Mouse (Mus musculus) hindbrain, postnatal 0 days (tissue): ENCODE data around the gene Oxct1. TPM values are rescaled to one million over a fixed set of nuclear protein-coding genes. Genes with fewer than 3 reads are reported as not detected.

Source experiments
- ATAC-seq: fragments of 200-750 bp; cut with Nextera tagmentation; 2 replicates; pipeline ENCODE4 v1.8.0; 2017; ENCODE audit warnings: mild to moderate bottlenecking, moderate TSS enrichment, moderate library complexity
- DNase-seq: peaks from one replicate; pipeline ENCODE4 v3.0.0-alpha.2; 2015; ENCODE audit warnings: low spot score
- H3K27ac ChIP-seq: fragments of 300-500 bp; sonication (generic); 2 replicates; pipeline ENCODE4 v1.5.1; 2014; ENCODE audit warnings: mild to moderate bottlenecking
- H3K27me3 ChIP-seq: fragments of 300-500 bp; sonication (generic); 2 replicates; pipeline ENCODE4 v1.6.1; 2014; ENCODE audit warnings: low read length, mixed read lengths; ENCODE audit not compliant: insufficient read depth
- H3K36me3 ChIP-seq: fragments of 300-500 bp; sonication (generic); 2 replicates; pipeline ENCODE4 v1.6.1; 2014; ENCODE audit warnings: low read length, mixed read lengths; ENCODE audit not compliant: insufficient read depth
- H3K4me1 ChIP-seq: fragments of 300-500 bp; sonication (generic); 2 replicates; pipeline ENCODE4 v1.6.1; 2014; ENCODE audit warnings: antibody characterized with exemption, low read length, mixed read lengths; ENCODE audit not compliant: insufficient read depth
- H3K4me2 ChIP-seq: fragments of 300-500 bp; sonication (generic); 2 replicates; pipeline ENCODE4 v1.6.1; 2014; ENCODE audit warnings: low read depth, mild to moderate bottlenecking, low read length, moderate library complexity, mixed read lengths
- H3K4me3 ChIP-seq: fragments of 300-500 bp; sonication (generic); 2 replicates; pipeline ENCODE4 v1.5.1; 2014; ENCODE audit warnings: low read length
- H3K9ac ChIP-seq: fragments of 300-500 bp; sonication (generic); replicated peaks from 2 replicates; pipeline ENCODE4 v1.6.1; 2014; ENCODE audit warnings: mild to moderate bottlenecking, low read length, moderate library complexity, mixed read lengths
- H3K9me3 ChIP-seq: fragments of 300-500 bp; sonication (generic); 2 replicates; pipeline ENCODE4 v1.6.1; 2016; ENCODE audit warnings: low read length, mixed read lengths
- CTCF ChIP-seq: IDR thresholded peaks from 2 replicates; pipeline ENCODE4 v1.5.1; 2016; ENCODE audit warnings: antibody characterized with exemption, control low read depth, low read depth
- WGBS: fragments of 180-500 bp; shearing (Covaris S2); extraction: QIAGEN DNeasy Blood & Tissue Kit; methylation state at CpG from one replicate; pipeline ENCODE4 v1.1.7; 2014; 5-methylcytosine and 5-hydroxymethylcytosine counted together
- polyA plus RNA-seq: library from polyadenylated mRNA; unstranded; fragments of >200 nt; fragmentation: Nextera tagmentation; extraction: Ambion mirVana; gene quantifications from 2 replicates; pipeline ENCODE4 v1.2.1, GENCODE M21; 2015
- total RNA-seq: library from RNA; depleted of rRNA; stranded (reverse); fragments of >200 nt; gene quantifications from 2 replicates; pipeline ENCODE4 v1.2.3, GENCODE M21; 2014

Gene Oxct1
- total and polyA plus RNA-seq, 2 experiments from 2014 or later, result 226 to 457 TPM

DNA sequence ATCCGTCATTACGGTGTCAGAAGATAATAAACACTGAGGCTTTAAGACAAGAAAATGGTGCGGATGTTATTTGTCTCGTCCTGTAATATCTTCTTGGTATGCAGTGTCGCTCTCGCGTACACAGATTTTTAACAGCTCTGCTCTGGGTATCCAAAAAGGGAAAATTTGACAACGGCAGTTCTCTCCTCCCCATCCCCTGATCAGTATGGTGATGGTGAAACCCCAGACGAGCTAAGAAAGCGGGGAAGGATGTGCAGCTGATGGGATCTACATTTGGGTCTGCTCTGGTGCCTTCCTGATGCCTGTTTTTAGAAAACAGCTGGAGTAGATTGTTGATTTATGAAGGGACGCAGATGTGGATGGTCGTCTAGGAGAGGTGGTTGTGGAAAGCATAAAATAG is 78.1 kb downstream of the Oxct1 start:
- Histone ChIP-seq H3K27ac (no peak overlapping the region), H3K4me3 (no peak overlapping the region), H3K4me2 (no peak overlapping the region), H3K36me3 (peaks cover 21% of the 10 kb centered on the region), H3K9ac (no peak overlapping the region), H3K27me3 (no peaks in the 10 kb centered on the region), H3K4me1 (no peaks in the 10 kb centered on the region), H3K9me3 (no peaks in the 10 kb centered on the region)
- DNase-seq, result no peak
- WGBS, result 83% methylated on average over 12 of the region's 12 CpGs
- no peak for ATAC-seq
- no peak for TF ChIP-seq CTCF

DNA sequence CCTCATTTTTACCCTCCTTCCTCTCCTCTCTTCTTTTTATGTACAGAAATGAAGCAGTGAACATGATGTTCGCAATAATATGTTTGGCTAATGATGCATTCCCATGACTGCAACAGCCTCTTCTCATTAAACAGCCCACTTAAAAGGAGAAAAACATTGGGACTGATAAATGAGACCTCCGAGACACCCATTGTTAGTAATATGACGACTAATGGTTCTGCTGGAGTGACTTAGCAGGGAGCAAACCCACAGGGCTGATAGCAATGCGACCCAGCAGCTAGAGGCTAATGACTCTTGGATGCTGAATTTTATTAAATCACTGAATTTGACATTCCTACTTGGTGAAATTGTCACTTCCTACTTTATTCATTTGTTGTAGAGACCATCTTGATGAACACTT is 79.3 kb downstream of the Oxct1 start:
- ATAC-seq (peak; percentile 40), DNase-seq (no peak)
- Histone ChIP-seq H3K9ac (no peak overlapping the region), H3K4me2 (no peak overlapping the region), H3K9me3 (no peaks in the 10 kb centered on the region), H3K36me3 (peaks cover 12% of the 10 kb centered on the region), H3K27me3 (no peaks in the 10 kb centered on the region), H3K27ac (no peak overlapping the region), H3K4me1 (no peaks in the 10 kb centered on the region), H3K4me3 (no peak overlapping the region)
- 60% methylated on average over 4 of the region's 4 CpGs for WGBS
- TF ChIP-seq CTCF, result no peak

DNA sequence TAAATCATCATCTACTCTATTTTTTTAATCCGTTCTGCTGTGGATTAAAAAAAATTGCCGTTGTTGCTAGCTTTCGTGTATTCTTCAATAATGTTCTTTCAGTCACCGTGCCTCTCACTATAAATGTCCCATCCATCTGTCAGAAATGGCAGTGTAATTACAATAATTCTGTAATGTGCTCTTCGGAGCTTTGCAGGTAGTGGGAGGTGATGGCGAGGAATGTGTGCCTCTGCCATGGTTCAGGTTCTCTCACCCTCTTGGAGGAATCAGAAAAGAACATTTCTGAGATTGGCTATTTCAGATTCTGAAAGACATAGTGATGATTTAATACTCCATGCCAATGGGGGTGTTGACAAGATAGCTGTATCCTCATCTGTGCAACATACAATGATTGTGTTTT is 93.8 kb downstream of the Oxct1 start:
- H3K4me2 ChIP-seq, result no peak overlapping the region
- ATAC-seq (no peak), DNase-seq (no peak)
- H3K9ac ChIP-seq, result no peak overlapping the region
- H3K4me3 ChIP-seq, result no peak overlapping the region
- WGBS, result 92% methylated on average over 6 of the region's 6 CpGs
- no peaks in the 10 kb centered on the region for H3K27me3 ChIP-seq
- no peak overlapping the region for H3K27ac ChIP-seq
- TF ChIP-seq CTCF, result no peak
- H3K36me3 ChIP-seq, result no peaks in the 10 kb centered on the region
- H3K9me3 ChIP-seq, result no peaks in the 10 kb centered on the region
- H3K4me1 ChIP-seq, result no peaks in the 10 kb centered on the region

DNA sequence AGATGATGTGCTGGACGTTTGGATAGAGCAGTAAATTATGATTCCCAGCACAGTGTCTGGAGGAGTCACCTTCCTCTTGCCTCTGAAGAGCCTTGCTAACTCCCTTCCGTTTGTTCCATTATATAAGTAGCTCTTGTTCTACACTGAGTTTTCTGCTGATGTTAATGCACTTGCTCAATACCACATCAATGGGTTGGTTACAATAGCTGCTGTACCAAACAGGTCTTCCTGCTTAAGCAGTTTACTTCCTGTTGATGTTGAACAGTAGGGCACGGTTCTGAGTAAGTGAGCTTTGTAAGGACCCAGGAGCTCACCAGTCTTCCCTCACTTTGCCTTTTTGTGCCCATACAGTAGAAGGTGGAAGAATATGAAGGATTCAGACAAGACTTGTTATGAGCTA is 98.5 kb downstream of the Oxct1 start:
- no peak for TF ChIP-seq CTCF
- Histone ChIP-seq H3K9ac (no peak overlapping the region), H3K27me3 (no peaks in the 10 kb centered on the region), H3K4me2 (no peak overlapping the region), H3K36me3 (peaks cover 11% of the 10 kb centered on the region; the same call in 1 of the 2 replicates), H3K9me3 (no peaks in the 10 kb centered on the region), H3K4me1 (no peaks in the 10 kb centered on the region), H3K4me3 (no peak overlapping the region), H3K27ac (no peak overlapping the region)
- 64% methylated on average over 3 of the region's 3 CpGs for WGBS
- DNase-seq, result no peak
- no peak for ATAC-seq

GRCm38 (mm10) chr15:4138524-4138923 is 112.3 kb downstream of the Oxct1 start:
- DNase-seq (no peak), ATAC-seq (no peak)
- no peaks in the 10 kb centered on the region for H3K9me3 ChIP-seq
- H3K36me3 ChIP-seq, result 0 out of 2 replicates have a peak, but pooled peaks cover 4% of the 10 kb centered on the region
- H3K27me3 ChIP-seq, result no peaks in the 10 kb centered on the region
- 8% methylated on average over 1 of the region's 1 CpGs for WGBS
- H3K9ac ChIP-seq, result no peak overlapping the region
- no peak overlapping the region for H3K4me3 ChIP-seq
- H3K4me1 ChIP-seq, result no peaks in the 10 kb centered on the region
- no peak overlapping the region for H3K27ac ChIP-seq
- no peak for TF ChIP-seq CTCF
- H3K4me2 ChIP-seq, result no peak overlapping the region

DNA sequence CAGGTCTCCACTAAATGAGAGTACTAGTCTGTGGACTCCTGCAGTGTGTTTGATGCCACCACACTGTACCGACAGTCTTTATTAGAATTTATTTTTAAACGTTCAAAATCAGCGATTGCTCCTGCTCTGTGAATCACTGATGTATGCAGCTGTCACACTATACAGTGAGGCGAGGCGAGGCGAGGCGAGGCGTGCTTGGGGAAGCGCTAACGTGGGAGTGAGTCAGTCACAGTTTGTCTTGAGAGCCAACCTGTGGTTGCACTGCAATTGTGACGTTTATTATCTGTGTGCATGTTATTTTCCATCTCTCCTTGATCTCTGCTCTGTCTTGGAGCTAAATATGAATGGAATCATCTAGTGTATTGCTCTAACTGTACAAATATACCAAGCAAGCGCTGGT is 113.3 kb downstream of the Oxct1 start:
- ATAC-seq, result no peak
- WGBS, result 84% methylated on average over 12 of the region's 12 CpGs
- no peaks in the 10 kb centered on the region for H3K9me3 ChIP-seq

GRCm38 (mm10) chr15:4145352-4145751 is 119.2 kb downstream of the Oxct1 start:
- Histone ChIP-seq H3K27me3 (no peaks in the 10 kb centered on the region), H3K27ac (no peak overlapping the region), H3K36me3 (peaks cover 10% of the 10 kb centered on the region; the same call in 1 of the 2 replicates), H3K9me3 (no peaks in the 10 kb centered on the region), H3K4me3 (no peak overlapping the region), H3K9ac (no peak overlapping the region), H3K4me2 (no peak overlapping the region), H3K4me1 (no peaks in the 10 kb centered on the region)
- WGBS, result 87% methylated on average over 5 of the region's 5 CpGs
- ATAC-seq, result no peak
- TF ChIP-seq CTCF, result no peak
- DNase-seq, result no peak

More for the DNA sequence above, 113.3 kb downstream of the Oxct1 start:
- no peak overlapping the region for H3K9ac ChIP-seq
- TF ChIP-seq CTCF, result no peak
- DNase-seq, result no peak
- H3K4me2 ChIP-seq, result no peak overlapping the region
- H3K4me3 ChIP-seq, result no peak overlapping the region
- H3K27ac ChIP-seq, result no peak overlapping the region
- H3K27me3 ChIP-seq, result no peaks in the 10 kb centered on the region
- 0 out of 2 replicates have a peak, but pooled peaks cover 5% of the 10 kb centered on the region for H3K36me3 ChIP-seq
- H3K4me1 ChIP-seq, result no peaks in the 10 kb centered on the region
